Comparison of ENCODE assay signal across 8 mouse cellular contexts in the genomic region with DNA sequence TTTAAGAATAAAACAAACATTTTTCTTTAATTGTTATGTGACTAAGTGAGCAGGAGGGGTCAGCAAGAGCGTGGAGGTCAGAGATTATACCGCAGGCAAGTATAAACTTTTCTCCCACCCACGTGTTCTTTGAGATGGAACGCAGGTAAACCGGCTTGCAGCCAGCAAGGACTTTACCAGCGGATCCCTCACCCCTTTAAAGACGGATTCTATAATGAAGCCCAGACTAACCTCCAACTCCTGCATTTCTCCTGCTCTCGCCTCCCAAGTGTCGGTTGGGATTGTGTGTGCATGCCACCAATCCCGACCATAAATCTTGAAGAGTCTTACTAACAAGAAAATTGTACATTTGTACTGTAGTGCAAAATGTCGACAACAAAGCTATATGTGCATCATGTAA.
DNase-seq lines count a peak whose midpoint lies in the region; ATAC-seq lines count a peak whose summit lies in the region.

No protein-coding gene starts in this region.

- ATAC-seq in liver, embryonic 15.5 days (ENCODE audit: insufficient read depth), result no peak
- no peak for ATAC-seq in embryonic facial prominence, embryonic 15.5 days (ENCODE audit: insufficient number of reproducible peaks, low FRiP score, low TSS enrichment, low read depth)
- no peak for ATAC-seq in hindbrain, embryonic 13.5 days (ENCODE audit: low FRiP score)
- no peak for ATAC-seq in neural tube, embryonic 12.5 days (ENCODE audit: low FRiP score, low read depth)

- no peak for DNase-seq in liver
- DNase-seq in adrenal gland, postnatal 10 days, result no peak
- DNase-seq in gastrocnemius, postnatal 4 days (ENCODE audit: low spot score in 2 of 2), result no peak
- DNase-seq in testis, postnatal 14 days (ENCODE audit: low spot score), result no peak

- H3K27me3 ChIP-seq in liver, embryonic 15.5 days, result no peaks in the 10 kb centered on the region
- H3K27me3 ChIP-seq in embryonic facial prominence, embryonic 15.5 days, result no peaks in the 10 kb centered on the region
- H3K27me3 ChIP-seq in hindbrain, embryonic 13.5 days, result no peaks in the 10 kb centered on the region
- H3K27me3 ChIP-seq in neural tube, embryonic 12.5 days (replicated peaks), result no peaks in the 10 kb centered on the region

- H3K4me1 ChIP-seq in liver, embryonic 15.5 days (replicated peaks), result peaks cover 28% of the 10 kb centered on the region
- H3K4me1 ChIP-seq in embryonic facial prominence, embryonic 15.5 days, result peaks cover 26% of the 10 kb centered on the region
- H3K4me1 ChIP-seq in hindbrain, embryonic 13.5 days (replicated peaks), result peaks cover 30% of the 10 kb centered on the region
- peaks cover 12% of the 10 kb centered on the region; the same call in 1 of the 2 replicates for H3K4me1 ChIP-seq in neural tube, embryonic 12.5 days

- 70% methylated on average over 11 of the region's 11 CpGs for WGBS in liver, embryonic 15.5 days (ENCODE audit: insufficient replicate concordance)
- WGBS in embryonic facial prominence, embryonic 15.5 days, result 15% methylated on average over 11 of the region's 11 CpGs
- WGBS in hindbrain, embryonic 13.5 days, result 37% methylated on average over 11 of the region's 11 CpGs
- 30% methylated on average over 11 of the region's 11 CpGs for WGBS in neural tube, embryonic 12.5 days

- H3K9me3 ChIP-seq in liver, embryonic 15.5 days (replicated peaks), result no peaks in the 10 kb centered on the region
- no peaks in the 10 kb centered on the region for H3K9me3 ChIP-seq in embryonic facial prominence, embryonic 15.5 days (replicated peaks)
- no peaks in the 10 kb centered on the region for H3K9me3 ChIP-seq in hindbrain, embryonic 13.5 days
- H3K9me3 ChIP-seq in neural tube, embryonic 12.5 days, result no peaks in the 10 kb centered on the region

- H3K9ac ChIP-seq in liver, embryonic 15.5 days, result no peak overlapping the region
- H3K9ac ChIP-seq in embryonic facial prominence, embryonic 15.5 days, result no peak overlapping the region; the same call in 1 of the 2 replicates
- H3K9ac ChIP-seq in hindbrain, embryonic 13.5 days, result no peak overlapping the region
- H3K9ac ChIP-seq in neural tube, embryonic 12.5 days, result no peak overlapping the region; the same call in 1 of the 2 replicates

- no peak overlapping the region for H3K4me2 ChIP-seq in liver, embryonic 15.5 days
- H3K4me2 ChIP-seq in embryonic facial prominence, embryonic 15.5 days (replicated peaks), result peak overlapping the region; percentile 70
- peak overlapping the region; percentile 74; the same call in 1 of the 2 replicates for H3K4me2 ChIP-seq in hindbrain, embryonic 13.5 days
- peak overlapping the region; percentile 27 for H3K4me2 ChIP-seq in neural tube, embryonic 12.5 days (replicated peaks)

- no peak overlapping the region for H3K4me3 ChIP-seq in liver, embryonic 15.5 days (replicated peaks)
- H3K4me3 ChIP-seq in embryonic facial prominence, embryonic 15.5 days (replicated peaks), result no peak overlapping the region
- no peak overlapping the region for H3K4me3 ChIP-seq in hindbrain, embryonic 13.5 days
- H3K4me3 ChIP-seq in neural tube, embryonic 12.5 days, result no peak overlapping the region

- 0 out of 2 replicates have a peak overlapping the region, but pooled peaks have one; percentile 35 for H3K27ac ChIP-seq in liver, embryonic 15.5 days (replicated peaks)
- peak overlapping the region; percentile 100 for H3K27ac ChIP-seq in embryonic facial prominence, embryonic 15.5 days (replicated peaks)
- H3K27ac ChIP-seq in hindbrain, embryonic 13.5 days, result peak overlapping the region; percentile 100
- H3K27ac ChIP-seq in neural tube, embryonic 12.5 days, result no peak overlapping the region

- H3K36me3 ChIP-seq in liver, embryonic 15.5 days (replicated peaks), result no peaks in the 10 kb centered on the region
- no peaks in the 10 kb centered on the region for H3K36me3 ChIP-seq in embryonic facial prominence, embryonic 15.5 days
- no peaks in the 10 kb centered on the region for H3K36me3 ChIP-seq in hindbrain, embryonic 13.5 days
- H3K36me3 ChIP-seq in neural tube, embryonic 12.5 days, result no peaks in the 10 kb centered on the region
